Mouse (Mus musculus): ENCODE data around the gene Manba.
"Not testable (repeated sequence)": the region's sequence is repeated elsewhere in the genome, so short reads cannot be mapped to it uniquely, and the experiment has no call there.

DNA sequence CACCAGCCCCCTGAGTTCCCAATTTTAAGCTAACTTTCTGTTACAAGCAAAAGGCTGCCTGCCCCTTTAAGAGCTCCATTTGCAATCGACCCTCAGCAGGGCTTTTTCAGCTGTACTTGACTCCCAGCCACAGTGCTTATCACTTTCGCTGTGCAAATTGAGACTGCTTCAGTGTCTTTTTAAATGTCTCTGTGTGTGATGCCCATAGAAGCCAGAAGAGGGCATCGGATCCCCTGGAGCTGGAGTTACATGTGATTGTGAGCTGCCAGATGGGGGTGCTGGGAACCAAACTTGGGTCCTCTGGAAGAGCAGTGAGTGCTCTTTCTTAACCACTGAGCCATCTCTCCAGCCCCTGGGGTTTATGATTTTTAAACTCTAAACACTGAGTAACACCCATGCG lies 12.5 kb downstream of the Manba start:
- not testable (repeated sequence) for TF ChIP-seq SMC3 (IDR thresholded peaks at IDR 0.05; ENCODE audit: low read depth, low read length)
- peak in 1 of 2 experiments; percentile 32; a peak in 2 of 4 replicates for TF ChIP-seq CTCF (conservative IDR thresholded peaks at IDR 0.05 in 1 of 2, IDR thresholded peaks at IDR 0.05 in 1 of 2; ENCODE audit: low read depth in 2 of 2, low read length in 2 of 2)

Data from CH12.LX (cell line).